Mouse (Mus musculus): ENCODE data around the gene Olfr1263. TPM values are rescaled to one million over a fixed set of nuclear protein-coding genes. Genes with fewer than 3 reads are reported as not detected.

The Olfr1263 gene
- polyA plus RNA-seq (2017; shearing (Covaris generic)): under 1 TPM; 0.07 to 0.34 TPM

DNA sequence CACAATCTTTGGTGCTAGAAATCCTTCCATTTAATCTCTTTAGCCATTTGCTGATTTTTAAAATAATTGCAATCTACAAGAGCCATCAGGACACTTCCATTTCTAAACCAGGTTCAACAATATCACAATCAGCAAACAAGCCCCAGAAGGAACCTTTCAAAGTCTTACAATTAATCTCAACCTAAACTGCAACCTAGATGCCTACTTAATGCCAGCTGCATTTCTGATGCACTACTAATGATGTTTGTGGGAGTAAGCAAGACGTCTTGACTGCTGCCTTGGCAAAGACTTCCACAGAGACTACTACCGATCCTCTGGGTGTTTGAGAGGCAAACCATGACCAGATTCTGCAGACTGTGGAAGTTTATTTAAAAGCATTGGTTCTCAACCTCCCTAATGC lies at the start of gene Olfr1263:
TSS of gene Olfr1263 (plus strand) at position 301 of the 400 bp plus-strand sequence.

DNA sequence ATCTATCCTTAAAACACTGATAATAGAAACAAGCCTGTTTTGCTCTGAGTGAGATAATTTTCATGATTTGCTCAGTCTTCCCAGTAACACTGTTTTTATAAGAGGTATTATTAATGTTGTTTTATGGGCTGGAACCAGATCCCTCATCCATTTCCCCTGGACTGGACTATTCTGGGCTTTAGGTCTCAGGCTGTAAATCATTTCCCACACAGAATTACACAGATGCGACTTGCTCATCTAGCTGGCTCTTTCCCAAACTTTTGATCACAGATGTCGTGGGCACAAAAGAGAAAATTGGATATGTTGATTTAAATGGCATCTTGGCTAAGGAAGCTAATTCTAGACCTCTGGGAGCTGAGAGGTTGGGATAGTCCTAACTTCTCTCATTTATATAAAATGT lies 37.7 kb upstream of the Olfr1263 start, which contains the start of gene Olfr1260:
TSS of gene Olfr1260 (plus strand) at position 157 of the 400 bp plus-strand sequence.

GRCm38 (mm10) chr2:89990921-89991320 lies 21.0 kb upstream of the Olfr1263 start, which contains the start of gene Olfr1261:
TSS of gene Olfr1261 (plus strand) at chr2:89991221.

DNA sequence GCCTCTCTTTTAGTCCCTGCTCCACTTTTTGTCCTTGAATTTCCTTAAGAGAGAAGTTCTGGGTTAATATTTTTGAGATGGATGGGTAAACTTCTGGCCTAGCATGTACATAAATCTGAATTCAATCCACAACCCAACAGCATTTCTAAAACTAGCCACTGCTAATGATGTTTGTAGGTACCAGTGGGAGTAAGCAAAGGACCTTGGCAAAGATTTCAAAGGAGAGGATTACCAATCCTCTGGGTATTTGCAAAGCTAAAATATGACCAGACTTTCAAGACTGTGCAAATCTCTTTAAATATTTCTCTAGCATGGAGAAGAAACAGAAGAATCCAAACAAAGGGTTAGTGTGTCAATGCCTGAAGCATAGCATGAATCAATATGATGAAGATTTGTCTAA lies 12.1 kb upstream of the Olfr1263 start, which contains the start of gene Olfr1262:
TSS of gene Olfr1262 (plus strand) at position 301 of the 400 bp plus-strand sequence.

GRCm38 (mm10) chr2:90025477-90025876 lies 13.5 kb downstream of the Olfr1263 start, which contains the start of gene Olfr1264:
TSS of gene Olfr1264 (minus strand) at chr2:90025577.

DNA sequence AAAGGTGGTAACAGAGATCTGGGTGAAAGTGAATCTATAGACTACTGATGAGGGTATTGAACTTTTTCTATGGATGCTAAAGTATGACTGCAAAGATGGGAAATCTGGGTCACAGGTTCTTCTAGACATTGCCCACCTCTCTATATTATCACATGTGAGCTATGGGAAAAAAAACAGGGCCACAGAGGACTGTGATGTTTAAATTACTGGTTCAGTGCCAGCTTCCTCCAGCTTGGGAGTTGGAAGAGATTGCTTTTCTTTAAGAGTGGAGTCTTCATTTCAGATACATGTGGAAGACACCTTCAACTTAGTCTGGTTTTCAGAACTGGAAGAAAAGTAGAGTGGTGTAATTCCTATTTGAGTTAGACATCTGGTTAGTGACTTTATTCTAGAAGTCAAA lies 23.1 kb downstream of the Olfr1263 start, which contains the start of gene Olfr1265:
TSS of gene Olfr1265 (plus strand) at position 301 of the 400 bp plus-strand sequence.

GRCm38 (mm10) chr2:90063494-90063893 lies 51.6 kb downstream of the Olfr1263 start, which contains the start of gene Olfr140:
TSS of gene Olfr140 (minus strand) at chr2:90063594.

Other genes starting within 250 kb of the Olfr1263 start
- not detected for gene Olfr1254, start 218.5 kb upstream of the Olfr1263 start, polyA plus RNA-seq (2017; shearing (Covaris generic))
- gene Olfr1255, start 200.1 kb upstream of the Olfr1263 start, polyA plus RNA-seq (2017; shearing (Covaris generic)): not detected
- not detected for gene Olfr1256, start 170.6 kb upstream of the Olfr1263 start, polyA plus RNA-seq (2017; shearing (Covaris generic))
- under 1 TPM in 1 of 2 experiments, not detected in 1; 0.67 TPM for gene Olfr48, start 163.9 kb upstream of the Olfr1263 start, polyA plus RNA-seq (2017; shearing (Covaris generic))
- not detected for gene Olfr1257, start 133.7 kb upstream of the Olfr1263 start, polyA plus RNA-seq (2017; shearing (Covaris generic))
- gene Olfr1258, start 84.8 kb upstream of the Olfr1263 start, polyA plus RNA-seq (2017; shearing (Covaris generic)): under 1 TPM in 1 of 2 experiments, not detected in 1; 0.37 TPM
- gene Olfr1259, start 63.5 kb upstream of the Olfr1263 start, polyA plus RNA-seq (2017; shearing (Covaris generic)): under 1 TPM in 1 of 2 experiments, not detected in 1; 0.08 TPM
- not detected for gene Olfr1260, start 37.8 kb upstream of the Olfr1263 start, polyA plus RNA-seq (2017; shearing (Covaris generic))
- gene Olfr1261, start 20.9 kb upstream of the Olfr1263 start, polyA plus RNA-seq (2017; shearing (Covaris generic)): under 1 TPM in 1 of 2 experiments, not detected in 1; 0.38 TPM
- gene Olfr1262, start 12.0 kb upstream of the Olfr1263 start, polyA plus RNA-seq (2017; shearing (Covaris generic)): not detected
- gene Olfr1264, start 13.4 kb downstream of the Olfr1263 start, polyA plus RNA-seq (2017; shearing (Covaris generic)): under 1 TPM; 0.04 to 0.38 TPM
- gene Olfr1265, start 23.2 kb downstream of the Olfr1263 start, polyA plus RNA-seq (2017; shearing (Covaris generic)): under 1 TPM; 0.07 to 0.23 TPM
- gene Olfr140, start 51.5 kb downstream of the Olfr1263 start, polyA plus RNA-seq (2017; shearing (Covaris generic)): not detected
- 1 to 10 TPM in 1 of 2 experiments, under 1 TPM in 1; 0.34 to 4.4 TPM for gene Olfr1269, start 109.3 kb downstream of the Olfr1263 start, polyA plus RNA-seq (2017; shearing (Covaris generic))
- gene Olfr32, start 130.2 kb downstream of the Olfr1263 start, polyA plus RNA-seq (2017; shearing (Covaris generic)): not detected
- gene Olfr1270, start 141.0 kb downstream of the Olfr1263 start, polyA plus RNA-seq (2017; shearing (Covaris generic)): under 1 TPM; 0.10 to 0.27 TPM
- gene Olfr1506, start 212.4 kb downstream of the Olfr1263 start, polyA plus RNA-seq (2017; shearing (Covaris generic)): not detected
- not detected for gene Olfr142, start 245.5 kb downstream of the Olfr1263 start, polyA plus RNA-seq (2017; shearing (Covaris generic))

Data from inflammation-experienced regulatory T-cells (primary cell).